ENCODE assay signal across 42 mouse cellular contexts in the genomic region with DNA sequence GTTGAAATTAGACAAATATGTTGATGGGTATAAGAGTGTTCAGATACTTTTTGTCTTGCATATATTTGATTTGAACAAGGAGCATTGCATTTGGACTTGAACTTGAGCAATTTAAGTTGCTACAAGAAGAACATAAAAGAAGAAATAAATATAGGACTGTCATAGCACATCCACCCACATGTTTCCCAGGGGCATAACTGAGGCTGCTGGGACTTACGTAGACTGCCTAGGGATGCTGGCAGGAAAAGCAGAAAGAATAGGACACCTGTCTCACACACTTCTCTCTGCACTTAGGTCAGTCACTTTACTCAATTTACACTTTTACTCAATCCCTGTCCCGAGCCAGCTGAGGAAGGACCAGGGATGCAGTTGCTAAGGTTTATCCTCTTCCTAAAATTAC. TPM values are rescaled to one million over a fixed set of nuclear protein-coding genes. Genes with fewer than 3 reads are reported as not detected.
"Had no signal": no experiment of that assay in that cellular context is flagged by ENCODE, and none has a peak within 500 bp of the region (broad histone marks: within the 10 kb centered on the region; RNA-seq: fewer than 3 reads in every experiment).

No protein-coding gene starts in this region.

- ATAC-seq: forebrain, embryonic 13.5 days; forebrain, embryonic 14.5 days; forebrain, embryonic 15.5 days; forebrain, embryonic 16.5 days; forebrain, postnatal 0 days had no signal

- DNase-seq: cerebellum, adult 2 months; cerebellum, adult 8-10 months; cerebellum, adult 9-10 months; cerebellum, adult 9-11 months; cerebellum, postnatal 10 days; cerebellum, postnatal 14 days; cerebellum, postnatal 25 days; cerebellum, postnatal 36 days; embryo, embryonic 11 days; forebrain, postnatal 0 days; gastrocnemius, adult 2 months; gastrocnemius, postnatal 10 days; gastrocnemius, postnatal 14 days; gastrocnemius, postnatal 25 days; gastrocnemius, postnatal 36 days; heart, adult 11 months; heart, adult 18-20 months; heart, adult 2 months had no signal

RNA-seq across cellular contexts. Expression of a gene that starts 20.4 kb away (rescaled TPM):
- total RNA-seq: common myeloid progenitor, adult 5-6 weeks; forebrain, postnatal 0 days; gastrocnemius, adult 18-20 months; gastrocnemius, adult 2 months; gastrocnemius, adult 8-10 months; gastrocnemius, postnatal 10 days; gastrocnemius, postnatal 14 days; gastrocnemius, postnatal 25 days; gastrocnemius, postnatal 36 days; gastrocnemius, postnatal 4 days; granulocyte monocyte progenitor cell, adult 5-6 weeks; heart, adult 18-20 months; heart, adult 2 months; heart, adult 8-10 months had no signal
- polyA plus RNA-seq: cerebellum, adult 2 months; cortical plate, adult 2 months; embryonic facial prominence, embryonic 10.5 days; embryonic facial prominence, embryonic 11.5 days; embryonic facial prominence, embryonic 12.5 days; embryonic facial prominence, embryonic 13.5 days; erythroblast, embryonic 14.5 days; forebrain, embryonic 10.5 days; forebrain, embryonic 11.5 days; forebrain, embryonic 12.5 days; forebrain, embryonic 13.5 days; forebrain, embryonic 14.5 days; forebrain, embryonic 15.5 days; forebrain, embryonic 16.5 days; forebrain, postnatal 0 days; frontal cortex, adult 2 months; gonadal fat pad, adult 2 months; heart, adult 2 months; heart, embryonic 10.5 days had no signal

RNA-seq across cellular contexts. Expression of a gene that starts 31.0 kb away (rescaled TPM):
- total RNA-seq: common myeloid progenitor, adult 5-6 weeks; gastrocnemius, adult 18-20 months; gastrocnemius, adult 2 months; gastrocnemius, postnatal 14 days; gastrocnemius, postnatal 25 days; gastrocnemius, postnatal 36 days; granulocyte monocyte progenitor cell, adult 5-6 weeks had no signal
- polyA plus RNA-seq: cerebellum, adult 2 months; cortical plate, adult 2 months; embryonic facial prominence, embryonic 11.5 days; erythroblast, embryonic 14.5 days; forebrain, embryonic 10.5 days; forebrain, embryonic 13.5 days; forebrain, embryonic 14.5 days; forebrain, embryonic 15.5 days; forebrain, embryonic 16.5 days; forebrain, postnatal 0 days; frontal cortex, adult 2 months; heart, embryonic 10.5 days had no signal

RNA-seq across cellular contexts. Expression of a gene that starts 44.3 kb away (rescaled TPM):
- total RNA-seq: common myeloid progenitor, adult 5-6 weeks; forebrain, postnatal 0 days; gastrocnemius, postnatal 14 days; granulocyte monocyte progenitor cell, adult 5-6 weeks; heart, adult 18-20 months had no signal
- polyA plus RNA-seq: cerebellum, adult 2 months; cortical plate, adult 2 months; embryonic facial prominence, embryonic 10.5 days; embryonic facial prominence, embryonic 11.5 days; embryonic facial prominence, embryonic 12.5 days; embryonic facial prominence, embryonic 13.5 days; embryonic facial prominence, embryonic 14.5 days; embryonic facial prominence, embryonic 15.5 days; erythroblast, embryonic 14.5 days; forebrain, embryonic 10.5 days; forebrain, embryonic 11.5 days; forebrain, embryonic 12.5 days; forebrain, embryonic 13.5 days; forebrain, embryonic 14.5 days; forebrain, embryonic 15.5 days; forebrain, embryonic 16.5 days; forebrain, postnatal 0 days; frontal cortex, adult 2 months; heart, adult 2 months; heart, embryonic 10.5 days had no signal

RNA-seq across cellular contexts. Expression of a gene that starts 44.3 kb away (rescaled TPM):
- total RNA-seq: common myeloid progenitor, adult 5-6 weeks; forebrain, postnatal 0 days; gastrocnemius, adult 2 months; gastrocnemius, postnatal 14 days; granulocyte monocyte progenitor cell, adult 5-6 weeks; heart, adult 2 months had no signal
- polyA plus RNA-seq: cerebellum, adult 2 months; cortical plate, adult 2 months; embryonic facial prominence, embryonic 10.5 days; embryonic facial prominence, embryonic 11.5 days; embryonic facial prominence, embryonic 12.5 days; embryonic facial prominence, embryonic 13.5 days; embryonic facial prominence, embryonic 14.5 days; embryonic facial prominence, embryonic 15.5 days; erythroblast, embryonic 14.5 days; forebrain, embryonic 10.5 days; forebrain, embryonic 11.5 days; forebrain, embryonic 12.5 days; forebrain, embryonic 13.5 days; forebrain, embryonic 14.5 days; forebrain, embryonic 15.5 days; forebrain, embryonic 16.5 days; forebrain, postnatal 0 days; frontal cortex, adult 2 months; heart, adult 2 months; heart, embryonic 10.5 days had no signal

RNA-seq across cellular contexts. Expression of a gene that starts 57.9 kb away (rescaled TPM):
- total RNA-seq: gastrocnemius, adult 8-10 months; gastrocnemius, postnatal 14 days; gastrocnemius, postnatal 25 days; gastrocnemius, postnatal 36 days had no signal
- polyA plus RNA-seq: forebrain, embryonic 10.5 days; forebrain, embryonic 11.5 days; forebrain, embryonic 12.5 days; forebrain, embryonic 16.5 days had no signal
